Mouse (Mus musculus) adrenal gland, postnatal 10 days (tissue): ENCODE measurements around the gene Cdkn1b. TPM values are rescaled to one million over a fixed set of nuclear protein-coding genes. Genes with fewer than 3 reads are reported as not detected.

Experiments
- DNase-seq: peaks from one replicate; pipeline ENCODE4 v3.0.0; 2021; ENCODE audit warnings: mixed read lengths
- long read RNA-seq, 2 experiments: library from polyadenylated mRNA; stranded (forward); transcript quantifications; one replicate each; pipeline ENCODE4 v2.0.0; 2021
- total RNA-seq, 2 experiments: library from RNA; stranded (reverse); gene quantifications; 2 replicates each; pipeline ENCODE4 v1.2.3; 2021

Cdkn1b gene
- 10 to 100 TPM; 46.2 TPM for total RNA-seq
- long read RNA-seq, experiment 1, partial matches to known transcripts: 3 of 3 reads
- long read RNA-seq, experiment 1, other reads (novel, unspliced or antisense): 0 of 3 reads
- long read RNA-seq, experiment 2, partial matches to known transcripts: 1 of 2 reads
- long read RNA-seq, experiment 2, other reads (novel, unspliced or antisense): 1 of 2 reads

GRCm38 (mm10) chr6:134920190-134921013 is at the start of gene Cdkn1b:
TSS of gene Cdkn1b (plus strand) at chr6:134920401.
- DNase-seq: peak; percentile 92

- DNase-seq: no peak
Measured at GRCm38 (mm10) chr6:134870887-134871286, 49.3 kb upstream of the Cdkn1b start.

DNA sequence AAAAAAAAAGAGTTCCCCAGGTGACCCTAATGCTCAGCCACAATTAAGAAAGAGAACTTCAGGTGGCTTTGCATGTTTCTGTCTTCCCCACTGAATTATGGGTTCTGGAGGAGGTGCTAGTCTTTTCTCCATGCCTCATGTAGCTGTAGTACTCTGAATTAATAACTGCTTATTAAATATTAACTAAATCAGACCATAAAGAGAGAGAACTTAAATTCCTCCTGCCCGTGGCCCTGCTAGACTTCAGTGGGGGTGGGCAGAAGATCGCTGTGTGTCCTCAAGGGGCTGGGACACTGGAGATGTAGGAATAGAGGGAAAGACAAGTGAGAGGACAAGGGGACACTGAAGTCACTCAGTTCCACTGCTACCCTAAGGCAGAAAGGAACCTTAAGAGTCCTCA is 48.0 kb upstream of the Cdkn1b start:
- no peak for DNase-seq

DNA sequence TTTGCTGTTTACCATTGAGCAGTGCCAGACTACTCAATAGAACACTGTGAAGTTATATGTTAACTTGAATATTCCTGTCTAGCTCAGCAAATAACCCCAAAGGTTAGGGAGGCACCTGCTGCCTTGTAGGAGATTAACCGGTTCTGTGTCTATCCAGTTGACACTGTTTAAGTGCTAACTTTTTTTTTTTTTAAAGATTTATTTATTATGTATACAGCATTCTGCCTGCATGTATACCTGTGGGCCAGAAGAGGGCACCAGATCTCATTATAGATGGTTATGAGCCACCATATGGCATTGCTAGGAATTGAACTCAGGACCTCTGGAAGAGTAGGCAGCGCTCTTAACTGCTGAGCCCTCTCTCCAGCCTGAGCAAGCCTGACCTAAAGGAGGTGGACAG is 47.2 kb upstream of the Cdkn1b start:
- DNase-seq: no peak

DNA sequence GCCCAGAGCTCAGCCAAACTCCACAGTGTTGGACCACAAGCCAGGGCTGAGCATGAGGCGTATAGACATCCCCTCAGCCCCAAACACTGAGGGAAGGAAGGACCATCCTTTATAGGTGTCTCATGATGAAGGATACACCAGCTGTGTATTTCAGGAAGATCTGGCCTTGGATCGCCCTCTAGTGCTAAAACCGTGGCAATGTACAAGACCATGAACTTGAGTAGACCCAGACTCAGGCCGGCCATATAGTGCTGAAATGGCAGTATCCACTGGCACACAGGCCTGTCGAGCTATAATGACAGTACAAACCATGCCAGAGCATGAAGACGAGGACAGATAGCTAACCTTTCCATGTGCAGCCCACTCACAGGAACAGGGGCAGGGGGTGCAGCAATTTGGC is 43.4 kb upstream of the Cdkn1b start:
- DNase-seq: peak; percentile 19

GRCm38 (mm10) chr6:134877276-134877675 is 42.9 kb upstream of the Cdkn1b start:
- no peak for DNase-seq

GRCm38 (mm10) chr6:134877892-134878291 is 42.3 kb upstream of the Cdkn1b start:
- DNase-seq: no peak

GRCm38 (mm10) chr6:134879556-134879955 is 40.6 kb upstream of the Cdkn1b start:
- DNase-seq: no peak

- DNase-seq: no peak
Measured at GRCm38 (mm10) chr6:134880046-134880445, 40.2 kb upstream of the Cdkn1b start.

- no peak for DNase-seq
Measured at GRCm38 (mm10) chr6:134883661-134884060, 36.5 kb upstream of the Cdkn1b start.

DNA sequence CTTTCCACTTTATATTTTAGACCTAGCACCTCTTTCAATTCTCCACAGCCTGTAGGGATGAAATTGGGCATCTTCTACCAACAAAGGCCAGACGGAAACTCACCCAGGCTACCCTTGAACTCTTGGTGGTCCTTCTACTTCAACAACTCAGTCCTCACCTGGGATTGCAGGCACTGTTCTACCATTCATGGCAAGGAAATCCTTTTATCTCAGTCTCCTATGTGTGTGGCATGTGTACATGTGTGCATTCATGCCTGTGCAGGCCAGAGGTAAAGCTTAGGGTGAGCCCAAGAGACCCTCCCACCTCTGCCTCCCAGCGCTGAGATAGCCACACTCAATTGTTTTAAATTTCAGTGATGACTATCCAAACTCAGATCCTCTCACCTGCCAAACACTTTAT is 34.7 kb upstream of the Cdkn1b start:
- no peak for DNase-seq

DNA sequence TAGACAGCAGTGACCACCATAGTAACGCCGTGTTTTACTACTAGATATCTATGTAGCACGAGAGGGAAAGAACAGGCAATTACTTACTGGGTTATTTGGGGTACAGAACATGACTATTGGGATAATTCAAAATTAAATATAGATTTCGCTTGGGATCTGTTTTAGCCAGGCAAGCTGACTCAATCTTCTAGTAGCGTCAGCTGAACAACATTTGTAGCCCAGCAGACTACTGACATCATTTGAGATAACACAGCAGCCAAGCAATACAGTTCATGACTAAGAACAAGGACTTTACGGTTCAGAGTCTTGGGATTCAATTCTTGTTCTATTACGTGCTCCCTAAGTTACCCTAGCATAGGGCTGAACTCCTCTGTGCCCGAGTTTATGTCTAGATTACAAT is 33.7 kb upstream of the Cdkn1b start:
- no peak for DNase-seq

- no peak for DNase-seq
Measured at GRCm38 (mm10) chr6:134887008-134887407, 33.2 kb upstream of the Cdkn1b start.

DNA sequence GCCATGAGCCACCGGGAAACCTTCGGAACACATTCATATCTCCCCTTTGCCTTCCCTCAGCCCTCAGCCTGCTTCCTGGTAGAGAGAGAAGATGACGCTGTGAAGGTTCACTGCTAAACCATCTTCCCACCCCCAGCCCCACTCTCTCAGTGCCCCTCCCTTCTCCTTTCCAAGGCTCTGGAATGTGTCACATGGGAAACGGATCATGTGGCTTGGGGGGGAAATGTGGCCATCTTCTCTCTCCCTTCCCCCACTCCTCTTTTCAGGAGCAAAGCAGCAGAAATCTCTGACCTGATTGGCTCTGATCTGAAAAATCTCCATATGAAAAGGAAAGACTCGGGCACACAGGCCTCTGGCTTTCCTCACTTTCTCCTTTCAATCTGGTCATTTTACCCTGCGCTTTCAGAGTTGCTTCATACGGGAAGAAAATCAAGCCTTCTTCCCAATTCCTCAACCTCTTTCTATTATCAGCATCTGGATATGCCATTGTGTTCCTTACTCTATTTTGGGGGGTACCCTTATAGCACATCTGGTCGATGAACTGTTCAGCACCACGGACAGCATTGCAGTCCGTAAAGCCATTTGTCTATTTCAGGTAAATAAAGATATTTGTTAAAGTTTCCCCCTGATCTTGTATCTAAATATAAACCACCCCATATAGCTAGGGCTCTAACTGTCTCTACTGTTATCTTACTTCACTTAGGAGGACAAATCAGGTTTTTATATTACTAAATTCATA is 32.3 kb upstream of the Cdkn1b start:
- DNase-seq: peak; percentile 15

DNA sequence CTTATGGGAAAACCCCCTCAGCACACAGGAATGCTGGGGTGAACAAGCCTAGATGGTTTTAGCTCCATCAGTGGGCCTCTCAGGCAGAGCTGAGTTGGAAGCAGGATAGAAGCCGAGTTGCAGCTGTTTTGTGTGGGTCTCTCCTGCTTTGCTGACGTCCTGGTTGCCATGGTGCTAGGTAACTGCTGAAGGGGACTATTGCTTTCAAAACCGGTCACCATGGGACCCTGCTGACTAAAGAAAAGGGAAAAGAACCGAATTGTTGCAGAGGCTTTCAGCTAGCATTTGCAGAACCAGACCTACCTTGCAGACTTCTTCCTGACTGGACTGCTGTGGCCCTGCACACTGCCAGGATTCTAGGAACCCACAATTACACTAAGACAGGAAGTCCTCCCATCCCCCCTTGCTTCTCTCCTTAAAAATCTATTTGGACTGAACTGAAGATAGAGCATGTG is 31.6 kb upstream of the Cdkn1b start:
- DNase-seq: no peak

DNA sequence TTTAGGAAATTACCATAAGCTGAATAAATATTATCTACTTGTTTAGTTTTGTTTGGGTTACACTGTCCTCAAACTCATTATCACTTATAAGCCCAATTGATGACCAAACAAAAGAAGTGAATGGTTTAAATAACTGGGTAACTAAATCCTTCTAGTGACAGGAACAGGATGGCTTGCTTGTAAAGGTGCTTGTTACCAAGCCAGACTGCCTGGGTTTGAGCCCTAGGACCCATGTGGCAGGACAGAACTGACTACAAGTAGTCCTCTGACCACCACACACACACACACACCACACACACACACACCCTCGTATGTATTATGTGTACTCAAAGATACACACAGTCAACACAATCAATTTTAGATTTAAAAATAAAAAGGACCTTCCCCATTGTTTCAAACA is 30.4 kb upstream of the Cdkn1b start:
- no peak for DNase-seq

GRCm38 (mm10) chr6:134890436-134890835 is 29.8 kb upstream of the Cdkn1b start:
- DNase-seq: no peak

GRCm38 (mm10) chr6:134896570-134897436 is 23.4 kb upstream of the Cdkn1b start:
- DNase-seq: no peak

- peak; percentile 98 for DNase-seq
Measured at GRCm38 (mm10) chr6:134897443-134898094, 22.6 kb upstream of the Cdkn1b start.

DNA sequence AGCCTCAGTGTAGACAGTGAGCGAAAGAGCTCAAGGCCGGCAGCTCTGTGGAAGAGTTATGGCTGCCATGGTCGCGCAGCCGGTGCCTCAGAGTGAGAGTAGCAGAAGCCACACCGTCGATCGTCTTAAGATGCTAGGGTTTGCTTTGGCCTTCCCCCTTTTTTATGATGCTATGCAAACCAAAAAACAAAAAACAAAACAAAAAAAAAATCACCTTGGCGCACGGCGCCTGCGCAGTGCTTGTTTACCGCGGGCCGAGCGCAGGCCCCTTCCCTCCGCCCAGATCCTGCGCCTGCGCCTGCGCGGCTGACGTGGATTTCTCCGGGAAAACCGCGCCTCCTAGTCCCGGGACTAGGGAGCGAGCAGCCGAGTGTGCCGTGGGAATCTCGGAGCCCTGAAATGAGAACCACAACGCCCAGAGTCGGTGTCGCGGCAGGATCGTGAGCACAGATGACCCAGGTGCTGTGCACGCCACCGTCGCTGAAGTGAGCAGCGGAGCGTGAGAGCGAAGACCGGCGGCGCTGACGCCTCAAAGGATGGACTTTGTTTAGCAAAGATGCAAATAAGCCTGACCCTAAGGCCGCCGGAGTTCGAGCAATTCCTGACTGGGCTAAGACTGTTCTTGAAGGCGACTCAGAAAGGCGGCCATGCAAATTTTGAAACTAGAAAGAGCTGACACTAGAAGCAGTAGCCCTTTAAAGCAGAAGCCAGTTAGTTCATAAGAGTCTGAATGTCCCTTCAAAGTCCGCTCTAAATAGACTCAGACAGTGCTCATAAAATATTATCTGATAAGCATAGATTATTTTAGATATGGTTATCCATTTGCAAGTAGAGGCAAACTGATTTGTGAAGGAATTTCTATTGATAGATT is 21.9 kb upstream of the Cdkn1b start, which contains the start of gene Gpr19:
Gene Gpr19 (minus strand): TSS at position 484 of the 871 bp plus-strand sequence.
- DNase-seq: peak; percentile 94
